Mouse (Mus musculus) megakaryocyte, adult 5-6 weeks (primary cell): Measurements from ENCODE around the gene Tmc7. TPM values are rescaled to one million over a fixed set of nuclear protein-coding genes. Genes with fewer than 3 reads are reported as not detected.

Experiments
- ATAC-seq: 2 replicates; pipeline ENCODE4 v1.8.0; 2016; ENCODE audit warnings: mild to moderate bottlenecking, inconsistent platforms; ENCODE audit not compliant: poor library complexity, severe bottlenecking
- total RNA-seq, 2 experiments: library from RNA; stranded (forward) in 1 of 2; stranded (reverse) in 1 of 2; fragments of 153-499, 151-499 nt in 1 of 2; fragments of 221-1000, 200-1000 nt in 1 of 2; gene quantifications; 2 replicates each; pipeline versions ENCODE4 v1.2.3 to v1.2.4; 2015 to 2017

The Tmc7 gene
- total RNA-seq (2015) (0.05 and 0.54 TPM in 2 replicates), total RNA-seq (2017) (0.11 TPM in 1 of 2 replicates, not detected in the other)

DNA sequence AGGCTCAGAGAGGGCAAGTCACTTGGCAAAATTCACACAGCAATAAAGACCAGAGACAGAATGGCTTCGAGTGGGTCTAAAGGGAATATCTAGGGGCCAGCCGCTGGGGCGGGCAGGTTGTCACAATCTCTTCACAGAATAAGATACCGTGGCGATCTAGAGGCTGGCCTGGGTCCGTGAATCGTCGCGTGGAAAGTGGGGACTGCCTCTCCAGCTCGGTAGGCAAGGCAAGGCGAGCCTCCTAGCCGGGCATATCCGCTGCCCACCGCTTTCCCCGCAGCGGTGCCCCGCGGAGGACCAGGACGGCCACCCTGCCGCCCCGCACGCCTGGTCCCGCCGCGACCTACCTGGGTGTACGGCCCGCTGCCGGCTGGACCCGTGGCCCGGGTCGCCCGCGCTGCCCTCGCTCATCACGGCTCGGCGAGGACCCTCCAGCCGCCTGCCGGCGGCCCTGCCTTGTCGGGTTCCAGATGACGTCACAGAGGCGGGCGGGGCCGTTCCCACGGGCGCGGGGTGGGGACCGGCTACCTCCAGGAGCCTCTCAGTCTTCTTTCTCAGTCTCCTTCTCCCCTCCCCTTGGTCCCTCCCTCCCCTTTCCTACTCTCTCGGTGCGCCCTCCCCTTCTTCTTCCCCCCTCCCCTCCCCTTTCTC, at the start of gene Tmc7:
TSS of gene Tmc7 (minus strand) at position 480 of the 651 bp plus-strand sequence.
- no peak for ATAC-seq

- no peak for ATAC-seq
These were observed 49.4 kb upstream of the Tmc7 start for GRCm38 (mm10) chr7:118633951-118634350.

GRCm38 (mm10) chr7:118633094-118633493, 48.6 kb upstream of the Tmc7 start:
- ATAC-seq, result no peak

- ATAC-seq, result no peak
These were observed 43.2 kb upstream of the Tmc7 start for GRCm38 (mm10) chr7:118627550-118628298.

GRCm38 (mm10) chr7:118621094-118621493, 36.6 kb upstream of the Tmc7 start:
- ATAC-seq, result no peak

GRCm38 (mm10) chr7:118620243-118620906, 35.8 kb upstream of the Tmc7 start:
- ATAC-seq, result no peak

- ATAC-seq, result no peak
These were observed 33.6 kb upstream of the Tmc7 start for GRCm38 (mm10) chr7:118618104-118618503.

DNA sequence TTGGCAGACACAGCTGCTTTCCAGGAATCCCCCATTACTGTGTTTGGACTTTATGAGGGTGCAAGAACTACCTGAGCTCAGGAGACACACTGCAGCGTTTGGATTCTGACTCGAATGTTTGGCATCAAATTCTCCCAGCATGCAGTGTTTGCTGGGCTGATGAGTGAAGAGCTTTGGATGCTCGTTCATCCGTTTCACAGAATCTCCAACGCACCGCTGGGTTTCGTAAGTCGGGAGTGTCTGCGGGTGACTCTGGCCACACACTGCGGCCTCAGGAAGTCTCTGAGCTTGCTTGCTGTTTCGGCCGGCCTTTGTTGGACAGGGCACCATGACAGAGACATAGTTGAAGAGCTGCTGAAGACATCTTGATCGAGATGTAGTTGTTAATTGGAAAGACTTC, 29.5 kb upstream of the Tmc7 start:
- no peak for ATAC-seq

GRCm38 (mm10) chr7:118611933-118612332, 27.4 kb upstream of the Tmc7 start:
- ATAC-seq, result no peak

DNA sequence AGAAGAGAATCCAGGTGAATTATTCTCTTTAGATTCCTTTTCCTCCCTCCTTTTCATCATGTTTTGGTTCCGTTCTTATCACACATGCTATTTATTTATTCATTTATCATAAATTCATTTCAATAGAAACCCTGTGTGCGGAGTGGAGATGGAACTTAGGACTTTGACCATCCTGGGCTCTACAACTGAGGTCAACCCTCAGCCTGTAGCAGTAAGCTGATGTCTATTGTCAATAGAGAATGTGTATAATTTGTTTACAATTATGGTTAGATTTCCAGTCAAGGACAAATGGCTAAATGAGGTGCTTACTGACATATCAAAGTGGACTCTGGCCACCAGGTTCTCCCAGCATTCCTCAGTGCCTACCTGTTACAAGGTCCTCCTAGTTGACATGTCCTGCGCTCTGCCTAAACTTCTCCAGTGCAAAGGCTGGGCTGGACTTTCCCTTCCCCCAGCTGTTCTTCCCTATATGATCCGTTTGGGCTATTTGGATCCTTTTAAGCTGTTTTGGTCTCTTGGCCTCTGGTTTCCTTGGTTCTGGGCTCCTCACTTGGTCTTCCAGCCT, 26.7 kb upstream of the Tmc7 start:
- no peak for ATAC-seq

DNA sequence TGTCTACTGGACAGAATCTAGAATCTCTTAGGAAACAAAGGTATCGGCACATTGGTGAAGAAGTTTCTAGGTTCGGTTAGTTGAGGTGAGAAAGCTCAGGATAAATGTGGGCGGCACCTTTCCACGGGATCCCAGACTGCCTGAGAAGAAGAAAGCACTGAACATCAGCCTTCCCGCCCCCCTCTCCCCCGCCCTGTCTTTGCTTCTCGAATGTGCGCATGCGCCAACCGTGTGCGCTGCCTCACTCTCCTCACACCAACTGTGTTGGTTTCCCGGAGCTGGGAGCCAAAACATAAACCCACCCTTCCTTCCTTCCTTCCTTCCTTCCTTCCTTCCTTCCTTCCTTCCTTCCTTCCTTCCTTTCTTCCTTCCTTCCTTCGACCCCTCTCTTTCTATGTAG, 26.2 kb upstream of the Tmc7 start:
- ATAC-seq, result no peak

GRCm38 (mm10) chr7:118609815-118610214, 25.3 kb upstream of the Tmc7 start:
- ATAC-seq, result no peak

DNA sequence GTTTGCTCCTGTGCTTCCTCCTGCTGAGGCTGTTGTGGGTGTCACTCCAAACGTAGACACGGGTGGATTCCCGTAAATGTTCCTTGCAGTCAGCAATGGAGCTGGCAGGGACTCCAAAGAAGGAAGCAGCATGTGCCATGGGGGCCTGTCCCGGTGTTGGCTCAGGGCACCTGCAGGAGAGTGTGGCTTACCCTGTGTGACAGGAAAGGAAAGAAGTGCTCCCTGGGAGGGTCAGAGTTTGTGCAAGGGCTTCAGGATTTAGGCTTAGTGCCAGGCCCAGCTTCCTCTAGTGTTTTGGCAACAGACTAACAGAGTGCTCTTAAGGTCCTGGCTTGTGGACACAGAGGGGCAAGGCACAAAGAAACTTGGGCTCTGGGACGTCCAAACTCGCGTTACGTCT, 20.3 kb upstream of the Tmc7 start:
- ATAC-seq, result no peak

DNA sequence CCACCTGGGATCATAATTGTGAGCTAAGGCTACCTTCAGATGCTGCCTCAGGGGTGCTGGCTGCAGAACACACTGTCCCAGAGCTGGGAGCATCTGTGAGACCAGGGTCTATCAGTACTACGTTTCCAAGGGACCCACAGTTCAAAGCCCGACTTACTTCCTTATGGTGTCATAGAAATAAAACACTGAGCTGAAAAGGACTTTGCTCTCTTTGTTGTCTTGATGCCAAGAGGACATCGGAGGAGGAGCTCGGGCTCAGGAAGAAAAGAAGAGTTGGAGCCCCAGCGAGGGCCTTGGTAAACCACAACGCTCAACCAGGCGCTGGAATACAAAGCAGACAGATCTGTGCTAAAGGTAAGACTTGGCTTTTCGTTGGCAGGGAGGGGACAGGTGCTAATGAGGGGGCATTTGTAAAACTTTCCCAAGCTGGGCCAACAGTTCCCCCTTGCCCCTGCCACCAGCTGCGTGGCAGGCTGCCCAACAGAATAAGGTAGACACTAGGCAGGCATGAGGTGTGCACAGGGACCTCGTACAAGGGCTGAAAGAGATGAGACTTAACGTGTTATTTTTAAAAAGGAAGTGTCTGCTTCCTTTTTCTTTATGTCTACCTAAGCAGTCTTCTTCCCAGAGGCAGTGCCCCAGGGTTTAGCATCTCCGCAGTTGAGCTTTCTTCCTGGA, 15.6 kb upstream of the Tmc7 start:
- no peak for ATAC-seq

DNA sequence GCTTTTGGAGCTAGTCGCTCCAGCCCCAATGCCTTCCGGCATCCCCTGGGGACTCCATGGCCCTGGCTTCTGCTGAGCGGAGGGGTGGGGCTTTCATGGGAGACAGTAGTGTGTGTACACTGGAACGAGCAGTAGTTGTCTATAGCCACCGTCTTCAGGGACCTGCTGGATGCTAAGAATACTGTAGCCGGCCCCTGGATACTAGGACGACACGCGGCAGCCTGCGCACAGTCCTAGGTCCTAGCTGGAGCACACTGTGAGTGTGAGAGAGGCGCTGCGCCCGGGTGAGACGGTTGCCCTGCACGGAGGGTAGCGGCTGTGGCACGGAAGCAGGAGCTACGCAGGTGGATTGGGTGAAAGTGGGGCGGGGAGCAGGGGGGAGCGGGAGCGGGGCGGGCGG, 12.7 kb upstream of the Tmc7 start, which contains the start of gene Tmc5:
TSS of gene Tmc5 (plus strand) at position 97 of the 400 bp plus-strand sequence.
- no peak for ATAC-seq

DNA sequence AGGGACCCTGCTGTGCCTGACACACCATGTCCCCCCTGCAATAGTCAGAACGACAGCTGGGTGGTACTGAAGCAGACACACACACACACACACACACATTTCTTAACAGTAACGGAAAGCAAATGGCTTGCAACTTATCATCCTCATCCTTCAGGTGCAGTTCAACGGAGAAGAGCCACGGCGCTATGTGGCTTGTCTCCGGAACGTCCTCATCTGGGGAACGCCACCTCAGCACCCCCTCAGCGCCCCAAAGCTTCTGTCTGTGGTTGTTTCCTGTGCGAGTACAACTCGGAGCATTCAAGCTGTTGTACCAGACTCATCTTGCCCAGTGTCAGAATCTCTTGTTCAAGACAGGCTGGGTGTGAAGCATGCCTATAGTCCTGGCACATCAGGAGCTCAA, 11.7 kb upstream of the Tmc7 start:
- no peak for ATAC-seq

- ATAC-seq, result peak; percentile 91
These were observed 10.7 kb upstream of the Tmc7 start for GRCm38 (mm10) chr7:118595228-118595627.

- no peak for ATAC-seq
These were observed 10.1 kb upstream of the Tmc7 start for GRCm38 (mm10) chr7:118594611-118595010.

- ATAC-seq, result no peak
These were observed 9.3 kb upstream of the Tmc7 start for GRCm38 (mm10) chr7:118593567-118594407.

GRCm38 (mm10) chr7:118592146-118592545, 7.6 kb upstream of the Tmc7 start:
- no peak for ATAC-seq
